Mouse (Mus musculus) cerebellum, postnatal 25 days (tissue): Measurements from ENCODE around the gene A230050P20Rik.

Source experiments
- DNase-seq, 2 experiments: peaks; one replicate each; pipeline ENCODE4 v3.0.0; 2021; ENCODE audit warnings: mixed read lengths in 2 of 2

The A230050P20Rik gene

GRCm38 (mm10) chr9:20875021-20875790 is 6.8 kb downstream of the A230050P20Rik start:
- DNase-seq: peak in 1 of 2 experiments; percentile 16

- peak in 1 of 2 experiments; percentile 33 for DNase-seq
These were observed 8.1 kb downstream of the A230050P20Rik start for GRCm38 (mm10) chr9:20876318-20877117.

- no peak for DNase-seq
These were observed 8.9 kb downstream of the A230050P20Rik start for GRCm38 (mm10) chr9:20877118-20878040.

- DNase-seq: peak; percentile 100
These were observed 9.7 kb downstream of the A230050P20Rik start for GRCm38 (mm10) chr9:20878041-20878709.

- DNase-seq: peak in 1 of 2 experiments; percentile 66
These were observed 10.2 kb downstream of the A230050P20Rik start for GRCm38 (mm10) chr9:20878710-20879065.

- peak in 1 of 2 experiments; percentile 27 for DNase-seq
These were observed 10.8 kb downstream of the A230050P20Rik start, which contains the start of gene Angptl6 for GRCm38 (mm10) chr9:20879097-20879792. Gene Angptl6, minus strand, starts transcription at chr9:20879727.

- DNase-seq: peak in 1 of 2 experiments; percentile 4
These were observed 18.1 kb downstream of the A230050P20Rik start for GRCm38 (mm10) chr9:20886563-20886962.

- peak in 1 of 2 experiments; percentile 5 for DNase-seq
These were observed 18.7 kb downstream of the A230050P20Rik start for GRCm38 (mm10) chr9:20887191-20887590.

- peak; percentile 95 to 97 for DNase-seq
These were observed 19.4 kb downstream of the A230050P20Rik start, which contains the start of gene Ppan for GRCm38 (mm10) chr9:20887704-20888385. Gene Ppan, plus strand, starts transcription at chr9:20888175.

GRCm38 (mm10) chr9:20888386-20888765 is 19.9 kb downstream of the A230050P20Rik start:
- DNase-seq: no peak

- no peak for DNase-seq
These were observed 21.0 kb downstream of the A230050P20Rik start for GRCm38 (mm10) chr9:20889185-20890141.

- DNase-seq: no peak
These were observed 22.0 kb downstream of the A230050P20Rik start for GRCm38 (mm10) chr9:20890411-20890810.

- no peak for DNase-seq
These were observed 23.1 kb downstream of the A230050P20Rik start for GRCm38 (mm10) chr9:20891339-20892103.

- DNase-seq: no peak
These were observed 23.7 kb downstream of the A230050P20Rik start for GRCm38 (mm10) chr9:20892104-20892653.

GRCm38 (mm10) chr9:20893069-20893468 is 24.6 kb downstream of the A230050P20Rik start:
- DNase-seq: no peak

GRCm38 (mm10) chr9:20893590-20894343 is 25.3 kb downstream of the A230050P20Rik start:
- no peak for DNase-seq

GRCm38 (mm10) chr9:20894629-20895028 is 26.2 kb downstream of the A230050P20Rik start:
- DNase-seq: no peak
